Mouse (Mus musculus) intestine, postnatal 0 days (tissue): ENCODE measurements around the gene Pdcd6ip. TPM values are rescaled to one million over a fixed set of nuclear protein-coding genes. Genes with fewer than 3 reads are reported as not detected.
"Not testable (repeated sequence)": the region's sequence is repeated elsewhere in the genome, so short reads cannot be mapped to it uniquely, and the experiment has no call there.

Source experiments
- ATAC-seq: fragments of 200-750 bp; cut with Nextera tagmentation; 2 replicates; pipeline ENCODE4 v1.8.0; 2017; ENCODE audit warnings: mild to moderate bottlenecking, moderate TSS enrichment, moderate library complexity
- H3K27ac ChIP-seq: fragments of 300-500 bp; sonication (generic); 2 replicates; pipeline ENCODE4 v1.5.1; 2014; ENCODE audit warnings: mild to moderate bottlenecking, low read depth, low read length, moderate library complexity
- H3K27me3 ChIP-seq: fragments of 300-500 bp; sonication (generic); replicated peaks from 2 replicates; pipeline ENCODE4 v1.6.1; 2014; ENCODE audit warnings: low read length, mixed read lengths; ENCODE audit not compliant: control insufficient read depth, insufficient read depth
- H3K36me3 ChIP-seq: fragments of 300-500 bp; sonication (generic); 2 replicates; pipeline ENCODE4 v1.6.1; 2014; ENCODE audit warnings: mild to moderate bottlenecking, moderate library complexity; ENCODE audit not compliant: control insufficient read depth, insufficient read depth
- H3K4me1 ChIP-seq: fragments of 300-500 bp; sonication (generic); replicated peaks from 2 replicates; pipeline ENCODE4 v1.6.1; 2014; ENCODE audit warnings: antibody characterized with exemption, low read length, mixed read lengths; ENCODE audit not compliant: control insufficient read depth, insufficient read depth
- H3K4me2 ChIP-seq: fragments of 300-500 bp; sonication (generic); replicated peaks from 2 replicates; pipeline ENCODE4 v1.6.1; 2014; ENCODE audit warnings: low read depth, mild to moderate bottlenecking, moderate library complexity
- H3K4me3 ChIP-seq: fragments of 300-500 bp; sonication (generic); 2 replicates; pipeline ENCODE4 v1.5.1; 2014; ENCODE audit warnings: low read depth, low read length
- H3K9ac ChIP-seq: fragments of 300-500 bp; sonication (generic); 2 replicates; pipeline ENCODE4 v1.6.1; 2014; ENCODE audit warnings: mild to moderate bottlenecking, low read depth, low read length
- H3K9me3 ChIP-seq: fragments of 300-500 bp; sonication (generic); 2 replicates; pipeline ENCODE4 v1.6.1; 2016; ENCODE audit warnings: mixed run types; ENCODE audit not compliant: control insufficient read depth
- CTCF ChIP-seq: sonication (generic); IDR thresholded peaks from 2 replicates; pipeline ENCODE4 v1.5.1; 2016; ENCODE audit warnings: low read depth, mild to moderate bottlenecking, control low read depth, antibody characterized with exemption, moderate library complexity
- WGBS: fragments of 180-500 bp; shearing (Covaris S2); extraction: QIAGEN DNeasy Blood & Tissue Kit; methylation state at CpG from one replicate; pipeline ENCODE4 v1.1.7; 2014; 5-methylcytosine and 5-hydroxymethylcytosine counted together
- polyA plus RNA-seq: library from polyadenylated mRNA; unstranded; fragments of >200 nt; fragmentation: Nextera tagmentation; extraction: Ambion mirVana; gene quantifications from 2 replicates; pipeline ENCODE4 v1.2.1, GENCODE M21; 2015

Gene Pdcd6ip
- polyA plus RNA-seq, 1 experiment from 2014 or later, result 101 TPM

DNA sequence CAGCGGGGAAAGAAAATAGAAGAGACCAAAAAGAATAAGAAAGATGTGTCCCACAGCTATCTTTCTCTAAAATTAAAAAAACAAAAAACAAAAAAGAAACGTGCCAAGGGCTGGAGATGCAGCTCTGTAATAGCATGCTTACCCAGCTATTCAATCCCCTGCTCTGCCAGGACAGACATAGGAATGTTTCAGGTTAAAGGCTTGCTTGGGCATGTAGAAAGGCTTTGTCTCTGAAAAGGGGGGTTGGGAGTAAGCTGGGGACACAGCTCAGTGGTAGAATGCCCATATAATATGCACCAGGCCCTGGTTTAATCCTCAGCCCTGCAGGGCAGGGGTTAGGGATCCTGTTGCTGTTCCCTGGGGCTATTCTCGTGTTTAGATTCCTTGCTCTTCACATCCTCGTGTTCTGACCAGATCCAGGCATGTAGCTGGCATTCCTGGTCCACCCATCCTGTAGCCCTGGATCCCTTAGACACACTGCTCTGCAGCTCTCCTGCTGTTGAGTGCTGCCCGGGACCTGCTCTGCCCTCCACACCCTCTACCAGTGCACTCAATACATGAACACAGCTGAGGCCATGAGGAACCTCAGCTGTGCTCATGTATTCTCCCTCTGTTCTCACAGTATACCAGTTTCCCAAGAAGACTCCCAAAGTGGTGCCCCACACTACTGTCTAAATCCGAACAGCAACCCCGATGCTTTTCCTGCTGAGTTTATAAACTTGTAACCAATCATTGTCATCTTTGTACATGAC, 37.8 kb downstream of the Pdcd6ip start:
- no peaks in the 10 kb centered on the region for H3K27me3 ChIP-seq
- no peak for TF ChIP-seq CTCF
- H3K4me2 ChIP-seq, result no peak overlapping the region
- H3K9ac ChIP-seq, result no peak overlapping the region
- ATAC-seq, result no peak
- WGBS, result 93% methylated on average over 7 of the region's 7 CpGs
- no peak overlapping the region for H3K4me3 ChIP-seq
- H3K36me3 ChIP-seq, result peaks cover 72% of the 10 kb centered on the region
- no peaks in the 10 kb centered on the region for H3K4me1 ChIP-seq
- H3K9me3 ChIP-seq, result no peaks in the 10 kb centered on the region
- H3K27ac ChIP-seq, result no peak overlapping the region

- no peaks in the 10 kb centered on the region for H3K27me3 ChIP-seq
- no peak for TF ChIP-seq CTCF
- no peak for ATAC-seq
- no peak overlapping the region for H3K27ac ChIP-seq
- H3K4me1 ChIP-seq, result no peaks in the 10 kb centered on the region
- 81% methylated on average over 4 of the region's 4 CpGs for WGBS
- H3K9me3 ChIP-seq, result no peaks in the 10 kb centered on the region
- H3K36me3 ChIP-seq, result peaks cover 72% of the 10 kb centered on the region
- H3K4me2 ChIP-seq, result no peak overlapping the region
- H3K4me3 ChIP-seq, result no peak overlapping the region
- H3K9ac ChIP-seq, result no peak overlapping the region
Measured at GRCm38 (mm10) chr9:113663476-113663875, 44.6 kb downstream of the Pdcd6ip start.

GRCm38 (mm10) chr9:113657837-113658236, 50.2 kb downstream of the Pdcd6ip start:
- no peaks in the 10 kb centered on the region for H3K9me3 ChIP-seq
- no peak overlapping the region for H3K4me2 ChIP-seq
- no peak for ATAC-seq
- no peak overlapping the region for H3K4me3 ChIP-seq
- no peaks in the 10 kb centered on the region for H3K4me1 ChIP-seq
- H3K36me3 ChIP-seq, result peaks cover 83% of the 10 kb centered on the region
- H3K27me3 ChIP-seq, result no peaks in the 10 kb centered on the region
- 94% methylated on average over 1 of the region's 1 CpGs for WGBS
- H3K9ac ChIP-seq, result no peak overlapping the region
- TF ChIP-seq CTCF, result no peak
- H3K27ac ChIP-seq, result no peak overlapping the region

DNA sequence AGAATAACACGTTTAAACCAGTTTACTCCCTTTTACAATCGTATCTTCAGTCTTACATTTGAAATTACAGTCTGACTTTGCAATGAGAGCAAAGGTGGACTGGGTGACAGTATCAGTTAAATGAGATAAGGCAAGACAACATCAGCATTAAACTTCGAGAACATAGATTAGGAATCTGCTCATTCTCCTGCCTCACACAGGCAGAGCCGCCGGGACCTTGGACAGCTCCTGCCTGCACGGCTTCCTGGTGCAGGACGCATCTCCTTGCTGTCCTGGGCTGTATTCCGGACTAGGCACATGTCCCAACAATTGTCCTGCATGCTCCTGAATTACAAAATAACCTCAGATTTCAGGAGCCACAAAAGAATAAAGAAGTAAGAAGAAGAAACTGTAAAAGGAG, 54.5 kb downstream of the Pdcd6ip start:
- no peak overlapping the region for H3K9ac ChIP-seq
- H3K27ac ChIP-seq, result no peak overlapping the region
- ATAC-seq, result peak; percentile 66
- WGBS, result 54% methylated on average over 8 of the region's 8 CpGs
- H3K4me3 ChIP-seq, result no peak overlapping the region
- H3K9me3 ChIP-seq, result no peaks in the 10 kb centered on the region
- no peak overlapping the region for H3K4me2 ChIP-seq
- H3K27me3 ChIP-seq, result no peaks in the 10 kb centered on the region
- TF ChIP-seq CTCF, result no peak
- H3K4me1 ChIP-seq, result no peaks in the 10 kb centered on the region
- peaks cover 52% of the 10 kb centered on the region for H3K36me3 ChIP-seq

- H3K9me3 ChIP-seq, result no peaks in the 10 kb centered on the region
- no peaks in the 10 kb centered on the region for H3K4me1 ChIP-seq
- no peak overlapping the region for H3K9ac ChIP-seq
- ATAC-seq, result no peak
- WGBS, result 80% methylated on average over 8 of the region's 8 CpGs
- no peak overlapping the region for H3K27ac ChIP-seq
- no peaks in the 10 kb centered on the region for H3K27me3 ChIP-seq
- no peak for TF ChIP-seq CTCF
- H3K4me2 ChIP-seq, result no peak overlapping the region
- no peak overlapping the region for H3K4me3 ChIP-seq
- peaks cover 29% of the 10 kb centered on the region for H3K36me3 ChIP-seq
Measured at GRCm38 (mm10) chr9:113650787-113651186, 57.3 kb downstream of the Pdcd6ip start.

DNA sequence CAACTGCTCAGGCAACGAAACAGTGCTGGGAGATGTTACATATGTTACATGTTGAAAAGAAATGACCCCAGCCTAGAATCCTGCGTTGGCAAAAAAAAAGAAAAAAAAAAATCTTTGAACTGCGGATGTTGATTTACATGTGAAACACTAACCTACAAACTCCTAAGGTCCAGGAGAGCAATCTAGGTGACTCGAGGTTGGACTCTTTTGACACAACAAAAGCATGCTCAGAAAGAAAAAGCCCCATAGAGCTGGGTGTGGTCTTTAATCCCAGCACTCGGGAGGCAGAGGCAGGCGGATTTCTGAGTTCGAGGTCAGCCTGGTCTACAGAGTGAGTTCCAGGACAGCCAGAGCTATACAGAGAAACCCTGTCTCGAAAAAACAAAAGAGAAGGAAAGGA, 58.8 kb downstream of the Pdcd6ip start:
- H3K9me3 ChIP-seq, ATAC-seq, H3K4me3 ChIP-seq, H3K4me2 ChIP-seq, H3K4me1 ChIP-seq, H3K27me3 ChIP-seq, H3K27ac ChIP-seq, H3K9ac ChIP-seq: not testable (repeated sequence)
- 73% methylated on average over 8 of the region's 8 CpGs for WGBS
- H3K36me3 ChIP-seq, result peaks cover 17% of the 10 kb centered on the region

- Histone ChIP-seq H3K27me3 (no peaks in the 10 kb centered on the region), H3K4me3 (no peak overlapping the region), H3K27ac (no peak overlapping the region), H3K4me1 (no peaks in the 10 kb centered on the region), H3K36me3 (no peaks in the 10 kb centered on the region), H3K9me3 (no peaks in the 10 kb centered on the region), H3K9ac (no peak overlapping the region), H3K4me2 (no peak overlapping the region)
- WGBS, result 35% methylated on average over 5 of the region's 5 CpGs
- ATAC-seq, result 0 out of 2 replicates have a peak, but pooled peaks have one; percentile 37
- TF ChIP-seq CTCF, result no peak
Measured at GRCm38 (mm10) chr9:113645837-113646169, 62.3 kb downstream of the Pdcd6ip start.
